Mouse (Mus musculus): ENCODE results near the gene Loxl1. TPM values are rescaled to one million over a fixed set of nuclear protein-coding genes. Genes with fewer than 3 reads are reported as not detected.

The Loxl1 gene
- polyA plus RNA-seq, 1 experiment from 2014 or later = 36.8 TPM

DNA sequence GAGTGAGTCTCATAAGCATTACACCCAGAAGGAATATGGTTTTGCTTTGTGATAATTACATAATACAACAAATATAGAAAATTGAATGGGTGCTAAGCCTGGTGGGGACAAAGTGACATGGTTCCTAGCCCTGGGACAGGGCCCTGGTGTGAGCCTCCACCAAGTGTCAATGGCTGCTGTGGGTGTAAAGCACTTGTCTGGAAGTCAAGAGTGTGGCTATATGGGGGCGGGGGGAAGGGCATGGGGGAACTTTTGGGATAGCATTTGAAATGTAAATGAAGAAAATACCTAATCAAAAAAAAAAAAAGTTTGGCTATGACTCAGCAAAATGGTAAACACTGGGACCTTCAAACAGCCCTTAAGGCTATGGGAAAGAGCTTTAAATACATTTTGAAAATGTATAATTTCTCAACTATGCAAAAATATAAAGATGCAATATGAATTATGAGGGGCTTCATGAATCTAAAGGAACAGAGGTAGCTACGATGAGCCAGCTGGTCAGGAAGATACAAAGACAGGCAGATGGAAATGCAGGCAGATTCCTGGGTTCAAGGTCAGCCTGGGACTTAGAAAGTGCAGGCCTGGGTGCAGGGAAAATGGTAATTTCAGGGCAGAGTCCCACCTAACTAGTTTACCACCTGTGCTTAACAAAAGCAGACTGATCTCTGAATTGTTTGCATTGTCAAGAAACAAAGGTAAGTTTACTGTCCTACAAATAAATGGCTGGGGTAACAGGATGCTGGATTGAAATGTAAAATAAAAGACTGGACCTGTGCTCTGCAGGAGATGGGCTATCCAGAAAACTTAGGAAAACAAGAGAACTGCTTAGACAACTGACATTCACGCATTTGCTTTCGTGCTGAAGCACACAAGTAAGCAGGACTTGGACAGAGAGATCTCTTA is 33.9 kb downstream of the Loxl1 start:
- 63% methylated on average over 4 of the region's 4 CpGs for WGBS (ENCODE audit: insufficient replicate concordance)
- no peak for ATAC-seq (replicated peaks; ENCODE audit: insufficient number of reproducible peaks, low FRiP score, low TSS enrichment)
- Histone ChIP-seq H3K27me3 (ENCODE audit: control insufficient read depth, insufficient read depth, low read length) (no peaks in the 10 kb centered on the region), H3K9me3 (replicated peaks; ENCODE audit: control insufficient read depth, low read length) (no peaks in the 10 kb centered on the region), H3K27ac (ENCODE audit: low read depth, low read length) (no peak overlapping the region), H3K36me3 (ENCODE audit: control insufficient read depth, insufficient read depth, low read length) (no peaks in the 10 kb centered on the region), H3K4me1 (ENCODE audit: control insufficient read depth, insufficient read depth, low read length) (peaks cover 32% of the 10 kb centered on the region), H3K9ac (ENCODE audit: low read depth, low read length) (no peak overlapping the region), H3K4me2 (no peak overlapping the region), H3K4me3 (ENCODE audit: low read depth, low read length) (no peak overlapping the region)

DNA sequence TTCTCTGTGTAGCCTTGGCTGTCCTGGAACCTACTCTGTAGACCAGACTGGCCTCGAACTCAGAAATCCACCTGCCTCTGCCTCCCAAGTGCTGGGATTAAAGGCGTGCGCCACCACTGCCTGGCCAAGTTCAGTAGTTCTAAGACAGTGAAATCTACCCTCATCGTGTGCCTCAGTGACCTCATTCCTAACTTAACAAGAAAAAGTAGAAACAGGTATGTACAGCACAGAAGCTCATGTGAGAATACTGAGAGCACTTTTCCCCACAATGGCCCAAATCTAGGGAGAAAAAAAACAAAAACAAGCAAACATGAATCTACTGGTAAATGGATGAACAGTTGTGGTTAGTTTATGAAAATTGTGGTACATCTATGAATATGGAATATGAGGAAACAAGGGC is 34.7 kb downstream of the Loxl1 start:
- H3K9ac ChIP-seq (ENCODE audit: low read depth, low read length) = no peak overlapping the region

DNA sequence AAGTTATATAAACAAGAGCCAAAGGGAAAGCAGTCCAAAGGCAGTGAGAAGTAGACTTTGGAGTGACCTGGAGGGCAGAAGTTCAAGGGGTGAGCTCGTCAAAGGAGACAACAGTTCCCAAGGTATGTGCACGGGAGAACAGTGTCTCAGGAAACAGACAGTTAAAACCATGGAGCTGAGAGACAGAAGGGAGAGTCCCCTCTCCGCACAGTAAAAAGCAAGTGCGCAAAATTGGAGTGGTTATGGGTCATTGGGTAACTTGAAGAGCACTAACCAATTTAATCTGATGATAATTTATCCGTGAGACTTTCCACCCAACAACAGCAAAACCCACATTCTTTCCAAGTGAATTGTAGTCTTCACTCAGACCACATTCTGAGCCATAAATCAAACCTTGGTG is 36.6 kb downstream of the Loxl1 start:
- H3K9ac ChIP-seq (ENCODE audit: low read depth, low read length) = no peak overlapping the region
- H3K4me1 ChIP-seq (ENCODE audit: control insufficient read depth, insufficient read depth, low read length) = peaks cover 25% of the 10 kb centered on the region
- no peaks in the 10 kb centered on the region for H3K36me3 ChIP-seq (ENCODE audit: control insufficient read depth, insufficient read depth, low read length)
- no peak overlapping the region for H3K27ac ChIP-seq (ENCODE audit: low read depth, low read length)
- ATAC-seq (replicated peaks; ENCODE audit: insufficient number of reproducible peaks, low FRiP score, low TSS enrichment) = no peak
- H3K4me2 ChIP-seq = no peak overlapping the region
- WGBS (ENCODE audit: insufficient replicate concordance) = 68% methylated on average over 5 of the region's 5 CpGs
- H3K27me3 ChIP-seq (ENCODE audit: control insufficient read depth, insufficient read depth, low read length) = no peaks in the 10 kb centered on the region
- H3K9me3 ChIP-seq (replicated peaks; ENCODE audit: control insufficient read depth, low read length) = no peaks in the 10 kb centered on the region
- H3K4me3 ChIP-seq (ENCODE audit: low read depth, low read length) = no peak overlapping the region

More for the DNA sequence above, 34.7 kb downstream of the Loxl1 start:
- H3K9me3 ChIP-seq (replicated peaks; ENCODE audit: control insufficient read depth, low read length) = no peaks in the 10 kb centered on the region
- no peak overlapping the region for H3K4me2 ChIP-seq
- ATAC-seq (replicated peaks; ENCODE audit: insufficient number of reproducible peaks, low FRiP score, low TSS enrichment) = no peak
- no peaks in the 10 kb centered on the region for H3K27me3 ChIP-seq (ENCODE audit: control insufficient read depth, insufficient read depth, low read length)
- H3K36me3 ChIP-seq (ENCODE audit: control insufficient read depth, insufficient read depth, low read length) = no peaks in the 10 kb centered on the region
- no peak overlapping the region for H3K4me3 ChIP-seq (ENCODE audit: low read depth, low read length)
- peaks cover 32% of the 10 kb centered on the region for H3K4me1 ChIP-seq (ENCODE audit: control insufficient read depth, insufficient read depth, low read length)
- H3K27ac ChIP-seq (ENCODE audit: low read depth, low read length) = no peak overlapping the region
- 87% methylated on average over 4 of the region's 4 CpGs for WGBS (ENCODE audit: insufficient replicate concordance)

DNA sequence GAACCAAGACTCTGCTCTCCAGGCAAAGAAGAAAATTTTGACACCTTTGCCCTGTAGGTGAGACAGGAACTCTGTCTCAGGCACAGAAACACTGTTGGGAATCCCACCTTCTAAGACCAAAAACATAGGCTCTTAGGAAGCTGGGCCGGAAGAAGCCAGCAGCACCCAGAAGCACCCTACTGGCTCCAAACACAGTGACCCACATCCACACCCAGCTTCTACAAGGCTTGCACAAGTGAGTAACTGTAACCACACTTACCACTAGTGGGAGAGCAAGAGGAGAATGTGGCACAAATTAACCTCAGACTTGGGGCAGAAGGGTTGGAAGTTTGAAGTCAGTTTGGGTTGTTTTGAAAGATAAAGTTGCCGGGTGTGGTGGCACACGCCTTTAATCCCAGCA is 37.2 kb downstream of the Loxl1 start:
- Histone ChIP-seq H3K27ac (ENCODE audit: low read depth, low read length) (peak overlapping the region; percentile 85), H3K36me3 (ENCODE audit: control insufficient read depth, insufficient read depth, low read length) (no peaks in the 10 kb centered on the region), H3K4me1 (ENCODE audit: control insufficient read depth, insufficient read depth, low read length) (peaks cover 25% of the 10 kb centered on the region), H3K9ac (ENCODE audit: low read depth, low read length) (peak overlapping the region; percentile 63; the same call in 1 of the 2 replicates), H3K4me3 (ENCODE audit: low read depth, low read length) (no peak overlapping the region), H3K27me3 (ENCODE audit: control insufficient read depth, insufficient read depth, low read length) (no peaks in the 10 kb centered on the region), H3K4me2 (peak overlapping the region; percentile 49), H3K9me3 (replicated peaks; ENCODE audit: control insufficient read depth, low read length) (no peaks in the 10 kb centered on the region)
- WGBS (ENCODE audit: insufficient replicate concordance) = 65% methylated on average over 3 of the region's 3 CpGs
- ATAC-seq (replicated peaks; ENCODE audit: insufficient number of reproducible peaks, low FRiP score, low TSS enrichment) = no peak

DNA sequence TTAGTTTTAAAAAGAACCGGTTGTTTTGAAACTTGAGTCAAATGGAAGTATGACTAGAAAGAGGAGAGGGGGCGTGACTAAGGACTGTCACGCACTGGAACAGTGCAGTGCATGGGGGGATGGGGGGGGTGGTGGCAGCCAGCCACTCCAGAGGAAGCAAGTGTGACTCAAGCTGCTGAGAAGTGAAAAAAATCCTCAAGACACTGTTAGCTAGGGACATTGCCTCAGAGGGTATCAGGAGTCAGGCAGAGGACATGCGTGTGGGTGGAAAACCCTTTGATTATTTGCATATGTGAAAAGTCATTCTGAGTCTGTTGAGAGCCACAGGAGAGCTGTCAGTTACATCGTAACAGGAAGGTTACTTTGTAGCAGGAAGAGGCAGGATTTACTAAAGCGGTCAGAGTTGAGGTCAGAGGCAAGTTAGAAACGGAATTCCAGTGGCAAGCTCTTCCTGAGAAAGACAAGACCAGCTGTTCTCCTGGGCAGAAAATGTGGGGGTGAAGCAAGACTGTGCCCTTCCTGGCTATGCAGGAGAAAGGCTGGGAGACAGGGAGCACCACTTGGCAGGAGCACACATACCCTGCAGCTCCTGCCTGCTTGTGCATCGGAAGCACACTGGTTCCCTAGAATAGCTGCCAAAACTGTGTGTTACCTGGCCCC is 37.7 kb downstream of the Loxl1 start:
- Histone ChIP-seq H3K4me1 (ENCODE audit: control insufficient read depth, insufficient read depth, low read length) (peaks cover 21% of the 10 kb centered on the region), H3K4me3 (ENCODE audit: low read depth, low read length) (no peak overlapping the region), H3K4me2 (peak overlapping the region; percentile 49), H3K9ac (ENCODE audit: low read depth, low read length) (peak overlapping the region; percentile 63; the same call in 1 of the 2 replicates), H3K9me3 (replicated peaks; ENCODE audit: control insufficient read depth, low read length) (no peaks in the 10 kb centered on the region), H3K36me3 (ENCODE audit: control insufficient read depth, insufficient read depth, low read length) (no peaks in the 10 kb centered on the region), H3K27ac (ENCODE audit: low read depth, low read length) (peak overlapping the region; percentile 85), H3K27me3 (ENCODE audit: control insufficient read depth, insufficient read depth, low read length) (no peaks in the 10 kb centered on the region)
- peak; percentile 71; the same call in 1 of the 2 replicates for ATAC-seq (replicated peaks; ENCODE audit: insufficient number of reproducible peaks, low FRiP score, low TSS enrichment)
- 14% methylated on average over 8 of the region's 8 CpGs for WGBS (ENCODE audit: insufficient replicate concordance)

DNA sequence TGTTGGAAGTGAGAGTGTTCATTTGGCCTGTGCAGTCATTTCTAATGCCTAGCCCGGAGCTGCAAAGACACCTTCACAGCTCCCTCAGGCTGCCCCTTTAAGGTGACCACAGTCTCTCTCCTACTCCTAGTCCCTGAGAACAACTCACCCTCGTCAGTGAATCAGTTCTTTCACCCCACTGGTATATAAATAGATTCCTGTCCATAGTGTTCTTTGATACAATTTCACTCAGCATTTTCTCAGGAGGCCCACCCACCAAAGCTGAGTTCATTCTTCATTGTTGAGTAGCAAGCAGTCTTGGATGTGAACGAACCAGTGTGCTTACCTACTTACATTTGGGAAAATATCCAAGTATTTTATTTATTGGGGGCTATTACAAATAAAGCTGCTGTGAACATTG is 38.4 kb downstream of the Loxl1 start:
- Histone ChIP-seq H3K4me3 (ENCODE audit: low read depth, low read length) (no peak overlapping the region), H3K36me3 (ENCODE audit: control insufficient read depth, insufficient read depth, low read length) (no peaks in the 10 kb centered on the region), H3K4me2 (no peak overlapping the region), H3K4me1 (ENCODE audit: control insufficient read depth, insufficient read depth, low read length) (peaks cover 17% of the 10 kb centered on the region), H3K27ac (ENCODE audit: low read depth, low read length) (peak overlapping the region; percentile 85), H3K27me3 (ENCODE audit: control insufficient read depth, insufficient read depth, low read length) (no peaks in the 10 kb centered on the region), H3K9me3 (replicated peaks; ENCODE audit: control insufficient read depth, low read length) (no peaks in the 10 kb centered on the region), H3K9ac (ENCODE audit: low read depth, low read length) (no peak overlapping the region)
- no peak for ATAC-seq (replicated peaks; ENCODE audit: insufficient number of reproducible peaks, low FRiP score, low TSS enrichment)
- WGBS (ENCODE audit: insufficient replicate concordance) = 35% methylated on average over 3 of the region's 3 CpGs

DNA sequence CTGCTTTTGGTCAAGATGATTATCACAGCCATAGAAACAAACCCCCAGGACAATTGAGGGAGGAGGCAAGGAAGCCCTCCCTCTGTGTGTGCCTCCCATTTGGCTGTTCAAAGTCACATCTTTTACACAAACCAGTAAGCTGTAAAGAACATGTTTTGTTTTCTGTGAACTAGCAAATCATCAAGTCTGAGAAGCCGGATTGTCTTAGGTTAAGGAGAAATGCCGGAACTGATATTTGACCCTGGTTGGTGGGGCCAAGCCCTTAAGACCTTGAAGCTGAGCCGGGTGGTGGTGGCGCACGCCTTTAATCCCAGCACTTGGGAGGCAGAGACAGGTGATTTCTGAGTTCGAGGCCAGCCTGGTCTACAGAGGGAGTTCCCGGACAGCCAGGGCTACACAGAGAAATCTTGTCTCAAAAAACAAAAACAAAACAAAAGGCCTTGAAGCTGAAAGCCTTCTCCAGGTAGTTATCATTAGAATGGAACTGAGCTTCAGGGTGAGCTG is 38.8 kb downstream of the Loxl1 start:
- Histone ChIP-seq H3K27ac (ENCODE audit: low read depth, low read length) (peak overlapping the region; percentile 85; the same call in 1 of the 2 replicates), H3K36me3 (ENCODE audit: control insufficient read depth, insufficient read depth, low read length) (no peaks in the 10 kb centered on the region), H3K9me3 (replicated peaks; ENCODE audit: control insufficient read depth, low read length) (no peaks in the 10 kb centered on the region), H3K4me2 (no peak overlapping the region), H3K4me1 (ENCODE audit: control insufficient read depth, insufficient read depth, low read length) (peaks cover 17% of the 10 kb centered on the region), H3K4me3 (ENCODE audit: low read depth, low read length) (no peak overlapping the region), H3K9ac (ENCODE audit: low read depth, low read length) (no peak overlapping the region), H3K27me3 (ENCODE audit: control insufficient read depth, insufficient read depth, low read length) (no peaks in the 10 kb centered on the region)
- no peak for ATAC-seq (replicated peaks; ENCODE audit: insufficient number of reproducible peaks, low FRiP score, low TSS enrichment)
- WGBS (ENCODE audit: insufficient replicate concordance) = 77% methylated on average over 7 of the region's 7 CpGs

DNA sequence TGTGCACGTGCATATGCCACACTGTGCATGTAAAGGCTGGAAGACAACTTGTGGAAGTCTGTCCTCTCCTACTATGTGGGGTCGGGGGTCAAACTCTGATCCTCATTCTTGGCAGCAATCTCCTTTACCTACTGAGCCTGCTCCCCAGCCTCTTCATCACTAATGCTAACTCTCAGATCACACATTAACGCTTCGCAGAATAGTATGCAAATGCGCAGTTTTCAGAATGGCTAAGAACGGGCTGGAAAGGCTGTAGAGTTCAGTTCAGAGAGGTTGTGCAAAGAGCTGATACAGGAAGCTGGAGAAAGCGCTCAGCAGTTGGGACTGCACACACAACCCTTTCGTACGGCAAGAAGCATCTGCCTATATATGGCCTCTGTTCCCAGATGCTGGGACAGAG is 40.1 kb downstream of the Loxl1 start:
- no peak for ATAC-seq (replicated peaks; ENCODE audit: insufficient number of reproducible peaks, low FRiP score, low TSS enrichment)
- Histone ChIP-seq H3K4me2 (no peak overlapping the region), H3K4me1 (ENCODE audit: control insufficient read depth, insufficient read depth, low read length) (peaks cover 17% of the 10 kb centered on the region), H3K27me3 (ENCODE audit: control insufficient read depth, insufficient read depth, low read length) (no peaks in the 10 kb centered on the region), H3K4me3 (ENCODE audit: low read depth, low read length) (no peak overlapping the region), H3K9me3 (replicated peaks; ENCODE audit: control insufficient read depth, low read length) (no peaks in the 10 kb centered on the region), H3K36me3 (ENCODE audit: control insufficient read depth, insufficient read depth, low read length) (no peaks in the 10 kb centered on the region), H3K9ac (ENCODE audit: low read depth, low read length) (no peak overlapping the region), H3K27ac (ENCODE audit: low read depth, low read length) (no peak overlapping the region)
- 70% methylated on average over 9 of the region's 9 CpGs for WGBS (ENCODE audit: insufficient replicate concordance)

Measured in heart, embryonic 11.5 days (tissue).